ENCODE assay signal across 8 mouse cellular contexts in the genomic region with DNA sequence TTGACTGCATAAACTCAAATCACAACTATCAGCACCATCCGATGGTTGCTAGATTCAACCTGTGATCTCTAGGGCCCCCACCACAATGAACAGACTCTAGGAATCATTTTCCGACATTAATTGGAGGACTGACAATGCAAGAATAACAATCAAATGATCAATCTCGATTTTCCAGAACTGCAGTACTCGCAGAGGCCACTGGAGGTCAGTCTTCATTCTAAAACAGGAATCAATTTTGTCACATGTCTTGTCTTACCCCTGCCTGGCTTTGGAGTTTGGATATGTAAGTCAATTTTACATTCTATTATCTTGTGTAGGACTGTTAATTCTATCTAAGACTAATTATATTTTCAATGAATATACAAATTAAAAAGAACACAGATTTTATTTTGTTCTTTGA.
DNase-seq lines count a peak whose midpoint lies in the region; TF ChIP-seq lines count a peak whose summit lies in the region.
"Had no signal": no experiment of that assay in that cellular context is flagged by ENCODE, and none has a peak within 500 bp of the region (broad histone marks: within the 10 kb centered on the region; RNA-seq: fewer than 3 reads in every experiment).

No protein-coding gene starts in this region.

- H3K4me3 ChIP-seq in kidney, adult 2 months (ENCODE audit: insufficient read depth, low read depth, low read length), result no peak overlapping the region
- H3K4me3 ChIP-seq in C2C12 (ENCODE audit: insufficient read depth, poor library complexity, severe bottlenecking), result no peak overlapping the region
- no peak overlapping the region for H3K4me3 ChIP-seq in ES-E14 (ENCODE audit: insufficient read depth in 1 of 2, low read depth in 1 of 2, low read length in 2 of 2, poor library complexity in 1 of 2, severe bottlenecking in 1 of 2)
- H3K4me3 ChIP-seq: embryonic facial prominence, embryonic 13.5 days had no signal

- peak; percentile 20; the same call in 1 of the 2 replicates for TF ChIP-seq CTCF in kidney, adult 2 months (conservative IDR thresholded peaks at IDR 0.05; ENCODE audit: insufficient read depth, insufficient read length, low read depth, low read length)
- peak; percentile 7 for TF ChIP-seq CTCF in C2C12 (IDR thresholded peaks at IDR 0.05; ENCODE audit: control insufficient read depth, insufficient read depth, insufficient read length)

- DNase-seq in kidney, adult 2 months, result peak; percentile 13
- DNase-seq in kidney, adult 11 months, result no peak
- peak; percentile 26 for DNase-seq in ES-E14 (ENCODE audit: low read depth, low spot score)
- DNase-seq in frontal cortex, postnatal 36 days (ENCODE audit: low spot score in 2 of 2), result peak; percentile 7 to 47
- DNase-seq in mesoderm, embryonic 11.5 days (ENCODE audit: low read depth, low spot score), result peak; percentile 37
- DNase-seq in yolk sac, embryonic 10.5 days (ENCODE audit: low spot score), result no peak

- no peak overlapping the region for H3K27ac ChIP-seq in kidney, adult 2 months (ENCODE audit: insufficient read depth, low read depth, low read length)
- no peak overlapping the region for H3K27ac ChIP-seq in ES-E14 (ENCODE audit: insufficient read depth, low read depth, low read length, poor library complexity, severe bottlenecking)
- H3K27ac ChIP-seq: embryonic facial prominence, embryonic 13.5 days had no signal

- WGBS in kidney, adult 2 months, result 9% methylated on average over 4 of the region's 4 CpGs

- no peak overlapping the region for H3K9ac ChIP-seq in ES-E14 (ENCODE audit: insufficient read depth, low read depth, low read length, poor library complexity, severe bottlenecking)
- H3K9ac ChIP-seq: embryonic facial prominence, embryonic 13.5 days had no signal

- H3K9me3 ChIP-seq in ES-E14 (ENCODE audit: control insufficient read depth, insufficient read depth, low read depth, low read length), result no peaks in the 10 kb centered on the region
- H3K9me3 ChIP-seq: embryonic facial prominence, embryonic 13.5 days had no signal

- no peaks in the 10 kb centered on the region for H3K4me1 ChIP-seq in kidney, adult 2 months (ENCODE audit: control insufficient read depth, insufficient read depth, low read length)
- no peaks in the 10 kb centered on the region for H3K4me1 ChIP-seq in ES-E14 (ENCODE audit: control insufficient read depth in 2 of 2, insufficient read depth in 2 of 2, low read length in 2 of 2, poor library complexity in 1 of 2)
- H3K4me1 ChIP-seq: embryonic facial prominence, embryonic 13.5 days had no signal

- no peaks in the 10 kb centered on the region; the same call in 1 of the 2 replicates for H3K27me3 ChIP-seq in kidney, adult 2 months (replicated peaks; ENCODE audit: control insufficient read depth, insufficient read depth, low read length)
- H3K27me3 ChIP-seq in C2C12 (ENCODE audit: control insufficient read depth, insufficient read depth, insufficient read length), result peaks cover 3% of the 10 kb centered on the region

- H3K36me3 ChIP-seq in kidney, adult 2 months (ENCODE audit: control insufficient read depth, insufficient read depth, low read length), result no peaks in the 10 kb centered on the region
- H3K36me3 ChIP-seq in C2C12 (ENCODE audit: control insufficient read depth, insufficient read depth), result no peaks in the 10 kb centered on the region
- H3K36me3 ChIP-seq in ES-E14 (ENCODE audit: control insufficient read depth, insufficient read depth, low read length, poor library complexity, severe bottlenecking), result no peaks in the 10 kb centered on the region
- H3K36me3 ChIP-seq: embryonic facial prominence, embryonic 13.5 days had no signal

- no peak for TF ChIP-seq POLR2A in kidney, adult 2 months (IDR thresholded peaks at IDR 0.05; ENCODE audit: low read depth, low read length)

- no peaks in the 10 kb centered on the region for H3K79me2 ChIP-seq in C2C12 (ENCODE audit: control insufficient read depth, insufficient read depth)

- H3ac ChIP-seq in C2C12 (ENCODE audit: control insufficient read depth, insufficient read length, low read depth), result no peak overlapping the region

- in situ Hi-C loops in ES-E14 (cut with MboI; ENCODE audit: low sequenced_read_pairs in 2 of 2, unreplicated experiment in 2 of 2), result loop anchor here in 1 of 2 experiments (10.0 kb wide), 1 partner anchor 1338 kb away; no protein-coding TSS in a partner anchor

- H3K79me3 ChIP-seq in C2C12 (ENCODE audit: low read depth), result no peaks in the 10 kb centered on the region

TF ChIP-seq in C2C12, 6 proteins besides CTCF, POLR2A, EP300 and RAD21:
- TF ChIP-seq CEBPB (IDR thresholded peaks at IDR 0.05; ENCODE audit: low read depth), result no peak
- TF ChIP-seq USF1 (IDR thresholded peaks at IDR 0.05; ENCODE audit: low read depth), result peak; percentile 30
- no peak for TF ChIP-seq MYOD1 (IDR thresholded peaks at IDR 0.05; ENCODE audit: control insufficient read depth, insufficient read length, low read depth)
- no peak for TF ChIP-seq MAX (IDR thresholded peaks at IDR 0.05)
- TF ChIP-seq FOSL1 (IDR thresholded peaks at IDR 0.05; ENCODE audit: insufficient read depth, low read length, poor library complexity, severe bottlenecking), result no peak
TF ChIP-seq in C2C12: peak in this region for 1.

TF ChIP-seq in ES-E14, 5 proteins besides CTCF, POLR2A, EP300 and RAD21:
- TF ChIP-seq CHD2 (IDR thresholded peaks at IDR 0.05; ENCODE audit: low read depth, low read length) (no peak), ZNF384 (IDR thresholded peaks at IDR 0.05; ENCODE audit: low read depth, low read length) (no peak), ZC3H11A (IDR thresholded peaks at IDR 0.05; ENCODE audit: borderline replicate concordance, low read depth, low read length) (no peak), HCFC1 (IDR thresholded peaks at IDR 0.05; ENCODE audit: borderline replicate concordance, insufficient read depth, low read length) (no peak), MAFK (IDR thresholded peaks at IDR 0.05; ENCODE audit: insufficient read depth, low read depth, low read length) (no peak)
TF ChIP-seq in ES-E14: peak in this region for 0.

Comparison
In these comparisons a context has a peak if more than half of its experiments do, and no peak if none do; other contexts are left out.
1. DNase-seq: peak in kidney, adult 2 months (single experiment), ES-E14 (single experiment), frontal cortex, postnatal 36 days (2 of 2) and mesoderm, embryonic 11.5 days (single experiment); none in kidney, adult 11 months (single experiment) and yolk sac, embryonic 10.5 days (single experiment).